Mouse (Mus musculus) small intestine, adult 2 months (tissue): ENCODE results near the gene Angpt4. TPM values are rescaled to one million over a fixed set of nuclear protein-coding genes. Genes with fewer than 3 reads are reported as not detected.

Source experiments
- H3K27ac ChIP-seq: fragments of 200-500 bp; 2 replicates; pipeline ENCODE4 v1.5.1; 2012; ENCODE audit warnings: low read depth, low read length, control low read depth, inconsistent platforms; ENCODE audit not compliant: insufficient read depth
- H3K27me3 ChIP-seq: fragments of 200-500 bp; 2 replicates; pipeline ENCODE4 v1.6.1; 2012; ENCODE audit warnings: mild to moderate bottlenecking, moderate library complexity, low read length, inconsistent platforms; ENCODE audit not compliant: control insufficient read depth, insufficient read depth
- H3K36me3 ChIP-seq: fragments of 200-500 bp; 2 replicates; pipeline ENCODE4 v1.6.1; 2012; ENCODE audit warnings: mild to moderate bottlenecking, low read length, control low read depth, inconsistent platforms; ENCODE audit not compliant: control insufficient read depth, insufficient read depth
- H3K4me1 ChIP-seq: fragments of 200-500 bp; 2 replicates; pipeline ENCODE4 v1.6.1; 2012; ENCODE audit warnings: low read length, inconsistent platforms, mixed read lengths; ENCODE audit not compliant: control insufficient read depth, insufficient read depth, insufficient read length
- H3K4me3 ChIP-seq: fragments of 200-500 bp; 2 replicates; pipeline ENCODE4 v1.5.1; 2012; ENCODE audit warnings: low read depth, mild to moderate bottlenecking, control low read depth, inconsistent platforms, low read length, moderate library complexity
- CTCF ChIP-seq: fragments of 200-500 bp; IDR thresholded peaks from 2 replicates; pipeline ENCODE4 v1.5.1; 2012; ENCODE audit warnings: low read depth, mild to moderate bottlenecking, control low read depth, inconsistent platforms, low read length, moderate library complexity, mixed read lengths; ENCODE audit not compliant: insufficient replicate concordance, insufficient read length; ENCODE audit errors: extremely low read depth
- POLR2A ChIP-seq: fragments of 200-500 bp; IDR thresholded peaks from 2 replicates; pipeline ENCODE4 v1.6.1; 2012; ENCODE audit warnings: low read depth, mild to moderate bottlenecking, control low read depth, inconsistent platforms, low read length, moderate library complexity
- WGBS: fragments of 180-500 bp; shearing (Covaris S2); methylation state at CpG from one replicate; pipeline ENCODE4 v1.1.7; 2018; 5-methylcytosine and 5-hydroxymethylcytosine counted together
- polyA plus RNA-seq: library from polyadenylated mRNA; depleted of rRNA; stranded (reverse); fragments of >200 nt; gene quantifications from 2 replicates; pipeline ENCODE4 v1.2.3, GENCODE M21; 2012

The Angpt4 gene
- polyA plus RNA-seq, 1 experiment: 0.15 TPM

- H3K4me3 ChIP-seq: no peak overlapping the region
Measured at GRCm38 (mm10) chr2:151878645-151879044, 32.4 kb upstream of the Angpt4 start.

GRCm38 (mm10) chr2:151879760-151880159, 31.2 kb upstream of the Angpt4 start:
- WGBS: 42% methylated on average over 2 of the region's 2 CpGs

More at GRCm38 (mm10) chr2:151878645-151879044, 32.4 kb upstream of the Angpt4 start:
- TF ChIP-seq POLR2A (no peak), CTCF (no peak)
- no peaks in the 10 kb centered on the region for H3K36me3 ChIP-seq
- WGBS: 74% methylated on average over 3 of the region's 3 CpGs
- no peaks in the 10 kb centered on the region for H3K4me1 ChIP-seq
- H3K27ac ChIP-seq: no peak overlapping the region
- H3K27me3 ChIP-seq: no peaks in the 10 kb centered on the region

GRCm38 (mm10) chr2:151891031-151891430, 20.0 kb upstream of the Angpt4 start:
- Histone ChIP-seq H3K27ac (no peak overlapping the region), H3K4me1 (no peaks in the 10 kb centered on the region), H3K4me3 (no peak overlapping the region), H3K27me3 (no peaks in the 10 kb centered on the region; the same call in 1 of the 2 replicates), H3K36me3 (no peaks in the 10 kb centered on the region)
- TF ChIP-seq POLR2A: no peak
- no peak for TF ChIP-seq CTCF
- 58% methylated on average over 6 of the region's 6 CpGs for WGBS

More at GRCm38 (mm10) chr2:151879760-151880159, 31.2 kb upstream of the Angpt4 start:
- H3K27ac ChIP-seq: no peak overlapping the region
- H3K36me3 ChIP-seq: no peaks in the 10 kb centered on the region
- no peaks in the 10 kb centered on the region for H3K4me1 ChIP-seq
- H3K27me3 ChIP-seq: no peaks in the 10 kb centered on the region
- H3K4me3 ChIP-seq: no peak overlapping the region
- TF ChIP-seq POLR2A (no peak), CTCF (no peak)

- no peak for TF ChIP-seq POLR2A
- H3K27ac ChIP-seq: no peak overlapping the region
- no peaks in the 10 kb centered on the region for H3K4me1 ChIP-seq
- WGBS: 48% methylated on average over 15 of the region's 15 CpGs
- H3K36me3 ChIP-seq: no peaks in the 10 kb centered on the region
- H3K27me3 ChIP-seq: no peaks in the 10 kb centered on the region; the same call in 1 of the 2 replicates
- H3K4me3 ChIP-seq: no peak overlapping the region
Measured at GRCm38 (mm10) chr2:151893122-151893774, 17.8 kb upstream of the Angpt4 start.

- TF ChIP-seq POLR2A (no peak), CTCF (no peak)
- Histone ChIP-seq H3K4me3 (no peak overlapping the region), H3K36me3 (no peaks in the 10 kb centered on the region), H3K4me1 (no peaks in the 10 kb centered on the region), H3K27me3 (no peaks in the 10 kb centered on the region), H3K27ac (no peak overlapping the region)
- 67% methylated on average over 8 of the region's 8 CpGs for WGBS
Measured at GRCm38 (mm10) chr2:151894209-151894980, 16.6 kb upstream of the Angpt4 start.

- H3K4me3 ChIP-seq: no peak overlapping the region
- no peak for TF ChIP-seq POLR2A
- TF ChIP-seq CTCF: no peak
- no peak overlapping the region for H3K27ac ChIP-seq
- no peaks in the 10 kb centered on the region for H3K36me3 ChIP-seq
- H3K4me1 ChIP-seq: no peaks in the 10 kb centered on the region
- 72% methylated on average over 5 of the region's 5 CpGs for WGBS
- no peaks in the 10 kb centered on the region for H3K27me3 ChIP-seq
Measured at GRCm38 (mm10) chr2:151895911-151896310, 15.1 kb upstream of the Angpt4 start.

- Histone ChIP-seq H3K27ac (no peak overlapping the region), H3K4me1 (no peaks in the 10 kb centered on the region), H3K27me3 (no peaks in the 10 kb centered on the region), H3K4me3 (no peak overlapping the region), H3K36me3 (no peaks in the 10 kb centered on the region)
- 63% methylated on average over 1 of the region's 1 CpGs for WGBS
- TF ChIP-seq CTCF: no peak
- TF ChIP-seq POLR2A: no peak
Measured at GRCm38 (mm10) chr2:151898106-151898505, 12.9 kb upstream of the Angpt4 start.
